Mouse (Mus musculus) limb, embryonic 12.5 days (tissue): Measurements from ENCODE around the gene Dusp23. TPM values are rescaled to one million over a fixed set of nuclear protein-coding genes. Genes with fewer than 3 reads are reported as not detected.

ENCODE experiments used
- ATAC-seq: fragments of 200-750 bp; cut with Nextera tagmentation; 2 replicates; pipeline ENCODE4 v1.8.0; 2017; ENCODE audit warnings: low read depth, moderate TSS enrichment; ENCODE audit not compliant: insufficient number of reproducible peaks, insufficient read depth, low FRiP score, low TSS enrichment
- H3K27ac ChIP-seq: fragments of 300-500 bp; sonication (generic); 2 replicates; pipeline ENCODE4 v1.5.1; 2016; ENCODE audit warnings: mild to moderate bottlenecking, moderate library complexity
- H3K27me3 ChIP-seq: fragments of 300-500 bp; sonication (generic); 2 replicates; pipeline ENCODE4 v1.6.1; 2016; ENCODE audit warnings: mild to moderate bottlenecking, moderate library complexity
- H3K36me3 ChIP-seq: fragments of 300-500 bp; sonication (generic); 2 replicates; pipeline ENCODE4 v1.6.1; 2016; ENCODE audit warnings: mild to moderate bottlenecking, moderate library complexity
- H3K4me1 ChIP-seq: fragments of 300-500 bp; sonication (generic); replicated peaks from 2 replicates; pipeline ENCODE4 v1.6.1; 2016
- H3K4me2 ChIP-seq: fragments of 300-500 bp; sonication (generic); 2 replicates; pipeline ENCODE4 v1.6.1; 2016; ENCODE audit warnings: mild to moderate bottlenecking, moderate library complexity
- H3K4me3 ChIP-seq: fragments of 300-500 bp; sonication (generic); replicated peaks from 2 replicates; pipeline ENCODE4 v1.5.1; 2016; ENCODE audit warnings: mild to moderate bottlenecking
- H3K9ac ChIP-seq: fragments of 300-500 bp; sonication (generic); replicated peaks from 2 replicates; pipeline ENCODE4 v1.6.1; 2016; ENCODE audit warnings: mild to moderate bottlenecking, moderate library complexity
- H3K9me3 ChIP-seq: fragments of 300-500 bp; sonication (generic); 2 replicates; pipeline ENCODE4 v1.6.1; 2016; ENCODE audit warnings: mild to moderate bottlenecking, moderate library complexity
- WGBS: fragments of 180-500 bp; shearing (Covaris S2); methylation state at CpG from one replicate; pipeline ENCODE4 v1.1.7; 2016; 5-methylcytosine and 5-hydroxymethylcytosine counted together
- polyA plus RNA-seq: library from polyadenylated mRNA; unstranded; fragments of >200 nt; fragmentation: Nextera tagmentation; extraction: Ambion mirVana; gene quantifications from 2 replicates; pipeline ENCODE4 v1.2.1, GENCODE M21; 2016

The Dusp23 gene
- 9.5 and 9.6 TPM in 2 replicates for polyA plus RNA-seq

- ATAC-seq: peak; percentile 98
- Histone ChIP-seq H3K4me2 (peak within 1 kb of the TSS; percentile 67), H3K4me1 (peaks cover 11% of the 10 kb centered on the region), H3K27me3 (no peaks in the 10 kb centered on the region), H3K9ac (peak within 1 kb of the TSS; percentile 68), H3K36me3 (no peaks in the 10 kb centered on the region), H3K9me3 (no peaks in the 10 kb centered on the region), H3K4me3 (peak within 1 kb of the TSS; percentile 75), H3K27ac (peak within 1 kb of the TSS; percentile 74)
- WGBS: under 1% methylated on average over 53 of the region's 53 CpGs
These were observed at the start of gene Dusp23 for GRCm38 (mm10) chr1:172632451-172633326. Dusp23 (minus strand) TSS chr1:172632962.

GRCm38 (mm10) chr1:172680742-172681141 is 48.0 kb upstream of the Dusp23 start:
- H3K9ac ChIP-seq: no peak overlapping the region
- no peaks in the 10 kb centered on the region for H3K9me3 ChIP-seq
- H3K27ac ChIP-seq: no peak overlapping the region
- no peaks in the 10 kb centered on the region for H3K4me1 ChIP-seq
- H3K4me2 ChIP-seq: no peak overlapping the region
- no peak overlapping the region for H3K4me3 ChIP-seq
- H3K27me3 ChIP-seq: no peaks in the 10 kb centered on the region
- 81% methylated on average over 4 of the region's 4 CpGs for WGBS
- H3K36me3 ChIP-seq: no peaks in the 10 kb centered on the region
- no peak for ATAC-seq

- Histone ChIP-seq H3K9ac (no peak overlapping the region), H3K27ac (no peak overlapping the region), H3K9me3 (no peaks in the 10 kb centered on the region), H3K4me3 (no peak overlapping the region), H3K4me1 (no peaks in the 10 kb centered on the region), H3K36me3 (no peaks in the 10 kb centered on the region), H3K27me3 (no peaks in the 10 kb centered on the region), H3K4me2 (no peak overlapping the region)
- 93% methylated on average over 1 of the region's 1 CpGs for WGBS
- ATAC-seq: no peak
These were observed 38.0 kb upstream of the Dusp23 start for GRCm38 (mm10) chr1:172670716-172671115.

- ATAC-seq: no peak
- Histone ChIP-seq H3K27me3 (no peaks in the 10 kb centered on the region), H3K4me1 (no peaks in the 10 kb centered on the region), H3K9ac (no peak overlapping the region), H3K27ac (no peak overlapping the region), H3K9me3 (no peaks in the 10 kb centered on the region), H3K4me3 (no peak overlapping the region), H3K36me3 (no peaks in the 10 kb centered on the region), H3K4me2 (no peak overlapping the region)
- WGBS: 85% methylated on average over 6 of the region's 6 CpGs
These were observed 34.8 kb upstream of the Dusp23 start for GRCm38 (mm10) chr1:172667597-172667996.

- Histone ChIP-seq H3K4me2 (no peak overlapping the region), H3K4me3 (no peak overlapping the region), H3K27me3 (no peaks in the 10 kb centered on the region), H3K27ac (no peak overlapping the region), H3K36me3 (no peaks in the 10 kb centered on the region), H3K4me1 (no peaks in the 10 kb centered on the region), H3K9ac (no peak overlapping the region), H3K9me3 (no peaks in the 10 kb centered on the region)
- 0 out of 2 replicates have a peak, but pooled peaks have one; percentile 37 for ATAC-seq
- 68% methylated on average over 2 of the region's 2 CpGs for WGBS
These were observed 32.7 kb upstream of the Dusp23 start for GRCm38 (mm10) chr1:172665457-172665856.

- WGBS: 79% methylated on average over 8 of the region's 8 CpGs
- Histone ChIP-seq H3K27ac (no peak overlapping the region), H3K9me3 (no peaks in the 10 kb centered on the region), H3K4me1 (no peaks in the 10 kb centered on the region), H3K4me2 (no peak overlapping the region), H3K9ac (no peak overlapping the region), H3K27me3 (no peaks in the 10 kb centered on the region; the same call in 1 of the 2 replicates), H3K4me3 (no peak overlapping the region), H3K36me3 (no peaks in the 10 kb centered on the region)
- no peak for ATAC-seq
These were observed 26.9 kb upstream of the Dusp23 start for GRCm38 (mm10) chr1:172659688-172660087.

GRCm38 (mm10) chr1:172657266-172657665 is 24.5 kb upstream of the Dusp23 start:
- WGBS: 64% methylated on average over 3 of the region's 3 CpGs
- H3K9ac ChIP-seq: no peak overlapping the region
- no peak overlapping the region for H3K4me2 ChIP-seq
- H3K4me3 ChIP-seq: no peak overlapping the region
- no peaks in the 10 kb centered on the region for H3K9me3 ChIP-seq
- H3K4me1 ChIP-seq: no peaks in the 10 kb centered on the region
- no peaks in the 10 kb centered on the region; the same call in 1 of the 2 replicates for H3K27me3 ChIP-seq
- ATAC-seq: no peak
- H3K27ac ChIP-seq: no peak overlapping the region
- no peaks in the 10 kb centered on the region for H3K36me3 ChIP-seq

- Histone ChIP-seq H3K9me3 (no peaks in the 10 kb centered on the region), H3K4me3 (no peak overlapping the region), H3K4me1 (no peaks in the 10 kb centered on the region), H3K36me3 (no peaks in the 10 kb centered on the region), H3K27me3 (no peaks in the 10 kb centered on the region; the same call in 1 of the 2 replicates), H3K4me2 (no peak overlapping the region), H3K9ac (no peak overlapping the region), H3K27ac (no peak overlapping the region)
- no peak for ATAC-seq
- 84% methylated on average over 6 of the region's 6 CpGs for WGBS
These were observed 21.1 kb upstream of the Dusp23 start for GRCm38 (mm10) chr1:172653900-172654299.

- H3K27ac ChIP-seq: no peak overlapping the region
- WGBS: 86% methylated on average over 18 of the region's 18 CpGs
- ATAC-seq: no peak
- no peaks in the 10 kb centered on the region for H3K4me1 ChIP-seq
- H3K27me3 ChIP-seq: no peaks in the 10 kb centered on the region; the same call in 1 of the 2 replicates
- no peaks in the 10 kb centered on the region for H3K36me3 ChIP-seq
- no peaks in the 10 kb centered on the region for H3K9me3 ChIP-seq
- no peak overlapping the region for H3K9ac ChIP-seq
- no peak overlapping the region for H3K4me2 ChIP-seq
- no peak overlapping the region for H3K4me3 ChIP-seq
These were observed 19.4 kb upstream of the Dusp23 start for GRCm38 (mm10) chr1:172652040-172652662.

- no peaks in the 10 kb centered on the region for H3K36me3 ChIP-seq
- no peak overlapping the region for H3K4me2 ChIP-seq
- WGBS: 66% methylated on average over 10 of the region's 10 CpGs
- H3K9ac ChIP-seq: no peak overlapping the region
- no peak overlapping the region for H3K4me3 ChIP-seq
- H3K4me1 ChIP-seq: no peaks in the 10 kb centered on the region
- no peaks in the 10 kb centered on the region for H3K9me3 ChIP-seq
- H3K27me3 ChIP-seq: no peaks in the 10 kb centered on the region; the same call in 1 of the 2 replicates
- ATAC-seq: no peak
- no peak overlapping the region for H3K27ac ChIP-seq
These were observed 18.7 kb upstream of the Dusp23 start for GRCm38 (mm10) chr1:172651288-172651987.
